Mouse (Mus musculus): ENCODE data around the gene Drap1.

The Drap1 gene

GRCm38 (mm10) chr19:5432992-5433852 is 8.4 kb upstream of the Drap1 start:
- H3K27me3 ChIP-seq (ENCODE audit: control insufficient read depth, insufficient read depth, low read length, poor library complexity, severe bottlenecking), result no peaks in the 10 kb centered on the region
- H3K36me3 ChIP-seq (ENCODE audit: control insufficient read depth, insufficient read depth, low read length, poor library complexity, severe bottlenecking), result no peaks in the 10 kb centered on the region
- DNase-seq (ENCODE audit: low read depth, low spot score), result peak; percentile 72

GRCm38 (mm10) chr19:5431911-5432464 is 7.2 kb upstream of the Drap1 start:
- no peaks in the 10 kb centered on the region for H3K27me3 ChIP-seq (ENCODE audit: control insufficient read depth, insufficient read depth, low read length, poor library complexity, severe bottlenecking)
- no peaks in the 10 kb centered on the region; the same call in 1 of the 2 replicates for H3K36me3 ChIP-seq (ENCODE audit: control insufficient read depth, insufficient read depth, low read length, poor library complexity, severe bottlenecking)
- peak; percentile 43 for DNase-seq (ENCODE audit: low read depth, low spot score)

- DNase-seq (ENCODE audit: low read depth, low spot score), result no peak
- no peaks in the 10 kb centered on the region; the same call in 1 of the 2 replicates for H3K36me3 ChIP-seq (ENCODE audit: control insufficient read depth, insufficient read depth, low read length, poor library complexity, severe bottlenecking)
- H3K27me3 ChIP-seq (ENCODE audit: control insufficient read depth, insufficient read depth, low read length, poor library complexity, severe bottlenecking), result no peaks in the 10 kb centered on the region
Measured at GRCm38 (mm10) chr19:5430408-5430807, 5.6 kb upstream of the Drap1 start.

GRCm38 (mm10) chr19:5429806-5430205 is 5.0 kb upstream of the Drap1 start:
- H3K27me3 ChIP-seq (ENCODE audit: control insufficient read depth, insufficient read depth, low read length, poor library complexity, severe bottlenecking), result no peaks in the 10 kb centered on the region
- DNase-seq (ENCODE audit: low read depth, low spot score), result no peak
- H3K36me3 ChIP-seq (ENCODE audit: control insufficient read depth, insufficient read depth, low read length, poor library complexity, severe bottlenecking), result no peaks in the 10 kb centered on the region; the same call in 1 of the 2 replicates

- DNase-seq (ENCODE audit: low read depth, low spot score), result no peak
- no peaks in the 10 kb centered on the region for H3K27me3 ChIP-seq (ENCODE audit: control insufficient read depth, insufficient read depth, low read length, poor library complexity, severe bottlenecking)
Measured at GRCm38 (mm10) chr19:5429219-5429618, 4.4 kb upstream of the Drap1 start.

GRCm38 (mm10) chr19:5428083-5428482 is 3.3 kb upstream of the Drap1 start:
- Histone ChIP-seq H3K36me3 (ENCODE audit: control insufficient read depth, insufficient read depth, low read length, poor library complexity, severe bottlenecking) (no peaks in the 10 kb centered on the region; the same call in 1 of the 2 replicates), H3K27me3 (ENCODE audit: control insufficient read depth, insufficient read depth, low read length, poor library complexity, severe bottlenecking) (no peaks in the 10 kb centered on the region)
- DNase-seq (ENCODE audit: low read depth, low spot score), result peak; percentile 68

More at GRCm38 (mm10) chr19:5429219-5429618, 4.4 kb upstream of the Drap1 start:
- H3K36me3 ChIP-seq (ENCODE audit: control insufficient read depth, insufficient read depth, low read length, poor library complexity, severe bottlenecking), result no peaks in the 10 kb centered on the region; the same call in 1 of the 2 replicates

- H3K36me3 ChIP-seq (ENCODE audit: control insufficient read depth, insufficient read depth, low read length, poor library complexity, severe bottlenecking), result peaks cover 3% of the 10 kb centered on the region
- no peak for DNase-seq (ENCODE audit: low read depth, low spot score)
- no peaks in the 10 kb centered on the region for H3K27me3 ChIP-seq (ENCODE audit: control insufficient read depth, insufficient read depth, low read length, poor library complexity, severe bottlenecking)
Measured at GRCm38 (mm10) chr19:5426640-5427290, 2.0 kb upstream of the Drap1 start.

- no peak for DNase-seq (ENCODE audit: low read depth, low spot score)
- peaks cover 3% of the 10 kb centered on the region for H3K36me3 ChIP-seq (ENCODE audit: control insufficient read depth, insufficient read depth, low read length, poor library complexity, severe bottlenecking)
- H3K27me3 ChIP-seq (ENCODE audit: control insufficient read depth, insufficient read depth, low read length, poor library complexity, severe bottlenecking), result no peaks in the 10 kb centered on the region
Measured at GRCm38 (mm10) chr19:5425906-5426565, 1.3 kb upstream of the Drap1 start.

GRCm38 (mm10) chr19:5424092-5424781 is 542 bp downstream of the Drap1 start:
- DNase-seq (ENCODE audit: low read depth, low spot score), result no peak
- Histone ChIP-seq H3K36me3 (ENCODE audit: control insufficient read depth, insufficient read depth, low read length, poor library complexity, severe bottlenecking) (peaks cover 3% of the 10 kb centered on the region), H3K27me3 (ENCODE audit: control insufficient read depth, insufficient read depth, low read length, poor library complexity, severe bottlenecking) (no peaks in the 10 kb centered on the region)

GRCm38 (mm10) chr19:5423561-5423960 is 1.2 kb downstream of the Drap1 start:
- Histone ChIP-seq H3K27me3 (ENCODE audit: control insufficient read depth, insufficient read depth, low read length, poor library complexity, severe bottlenecking) (no peaks in the 10 kb centered on the region), H3K36me3 (ENCODE audit: control insufficient read depth, insufficient read depth, low read length, poor library complexity, severe bottlenecking) (peaks cover 3% of the 10 kb centered on the region)
- DNase-seq (ENCODE audit: low read depth, low spot score), result no peak

GRCm38 (mm10) chr19:5422895-5423443 is 1.8 kb downstream of the Drap1 start:
- Histone ChIP-seq H3K36me3 (ENCODE audit: control insufficient read depth, insufficient read depth, low read length, poor library complexity, severe bottlenecking) (peaks cover 6% of the 10 kb centered on the region), H3K27me3 (ENCODE audit: control insufficient read depth, insufficient read depth, low read length, poor library complexity, severe bottlenecking) (no peaks in the 10 kb centered on the region)
- DNase-seq (ENCODE audit: low read depth, low spot score), result no peak

- Histone ChIP-seq H3K36me3 (ENCODE audit: control insufficient read depth, insufficient read depth, low read length, poor library complexity, severe bottlenecking) (peaks cover 6% of the 10 kb centered on the region), H3K27me3 (ENCODE audit: control insufficient read depth, insufficient read depth, low read length, poor library complexity, severe bottlenecking) (no peaks in the 10 kb centered on the region)
- DNase-seq (ENCODE audit: low read depth, low spot score), result no peak
Measured at GRCm38 (mm10) chr19:5422267-5422666, 2.5 kb downstream of the Drap1 start.

- Histone ChIP-seq H3K36me3 (ENCODE audit: control insufficient read depth, insufficient read depth, low read length, poor library complexity, severe bottlenecking) (peaks cover 6% of the 10 kb centered on the region), H3K27me3 (ENCODE audit: control insufficient read depth, insufficient read depth, low read length, poor library complexity, severe bottlenecking) (no peaks in the 10 kb centered on the region)
- no peak for DNase-seq (ENCODE audit: low read depth, low spot score)
Measured at GRCm38 (mm10) chr19:5421784-5422183, 3.0 kb downstream of the Drap1 start.

GRCm38 (mm10) chr19:5420579-5420978 is 4.2 kb downstream of the Drap1 start:
- H3K36me3 ChIP-seq (ENCODE audit: control insufficient read depth, insufficient read depth, low read length, poor library complexity, severe bottlenecking), result peaks cover 8% of the 10 kb centered on the region
- H3K27me3 ChIP-seq (ENCODE audit: control insufficient read depth, insufficient read depth, low read length, poor library complexity, severe bottlenecking), result no peaks in the 10 kb centered on the region
- no peak for DNase-seq (ENCODE audit: low read depth, low spot score)
